Mouse (Mus musculus): Measurements from ENCODE around the gene Plekhb2. TPM values are rescaled to one million over a fixed set of nuclear protein-coding genes. Genes with fewer than 3 reads are reported as not detected.

Gene Plekhb2
- polyA plus RNA-seq, 1 experiment = 76.5 TPM

DNA sequence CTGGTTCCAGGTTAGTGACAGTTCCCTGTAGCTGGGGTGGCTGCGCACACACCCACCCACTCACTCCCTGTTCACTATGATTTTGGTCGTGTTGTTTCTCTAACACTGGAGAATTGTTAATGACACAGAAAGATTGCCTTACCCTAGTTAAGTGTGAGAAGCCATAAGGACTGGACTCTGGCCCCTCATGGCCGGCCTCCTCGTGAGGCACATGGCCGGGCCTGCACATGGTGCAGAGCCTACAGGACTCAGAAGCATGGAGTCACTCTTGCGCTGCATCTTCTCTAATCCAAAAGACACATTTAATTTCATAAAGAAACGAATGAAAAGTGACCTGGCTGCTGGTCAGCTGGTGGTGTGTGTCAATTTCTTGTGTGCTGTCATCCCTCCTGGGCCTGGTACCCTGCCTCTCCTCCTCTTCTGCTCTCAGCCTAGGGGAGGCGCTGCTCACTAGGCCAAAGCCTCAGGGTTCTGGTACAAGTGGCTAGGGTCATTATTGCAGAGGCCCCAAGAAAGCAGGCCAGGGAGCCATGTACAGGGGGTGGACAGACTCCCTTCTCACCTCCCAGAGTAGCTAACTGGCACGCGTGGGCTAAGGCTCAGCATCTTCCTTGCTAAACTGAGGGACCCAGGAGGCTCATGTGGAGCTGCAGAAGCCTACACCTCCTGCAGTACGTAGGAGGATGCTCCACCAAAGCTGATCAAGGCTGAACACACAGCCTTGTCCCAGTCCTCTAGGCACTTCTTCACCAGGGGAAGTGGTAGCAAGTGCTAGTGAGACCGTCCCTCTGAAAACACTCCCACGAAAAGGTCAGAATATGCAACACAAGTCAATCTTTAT, 37.1 kb upstream of the Plekhb2 start:
- TF ChIP-seq POLR2A (IDR thresholded peaks at IDR 0.05; ENCODE audit: low read depth, low read length) = no peak
- H3K4me3 ChIP-seq (ENCODE audit: insufficient read depth, low read length) = no peak overlapping the region
- no peak overlapping the region for H3K27ac ChIP-seq (ENCODE audit: insufficient read depth, low read length)
- H3K4me1 ChIP-seq (ENCODE audit: control insufficient read depth, insufficient read depth, low read length) = no peaks in the 10 kb centered on the region

DNA sequence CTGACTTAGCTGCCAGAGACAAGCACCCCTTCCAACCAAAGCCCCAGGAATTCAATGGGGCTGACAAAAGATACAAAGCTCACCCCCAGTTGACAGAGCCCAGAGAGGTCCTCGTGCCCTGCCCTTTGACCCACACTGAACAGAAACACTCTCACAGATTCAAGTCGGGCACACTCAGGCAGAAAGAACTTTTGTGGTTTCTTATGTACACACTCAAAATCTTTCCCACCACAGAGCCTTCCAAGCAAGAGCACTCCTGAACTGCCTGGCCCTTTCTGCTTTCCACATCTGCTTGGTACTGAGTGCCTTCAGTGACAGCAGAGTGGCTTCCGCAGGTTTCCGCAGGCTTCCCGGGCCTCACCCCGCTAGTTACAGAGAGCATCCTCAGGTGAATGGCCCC, 33.9 kb upstream of the Plekhb2 start:
- H3K4me1 ChIP-seq (ENCODE audit: control insufficient read depth, insufficient read depth, low read length) = no peaks in the 10 kb centered on the region
- TF ChIP-seq CTCF (IDR thresholded peaks at IDR 0.05; ENCODE audit: borderline replicate concordance, insufficient read depth, low read length) (no peak), POLR2A (IDR thresholded peaks at IDR 0.05; ENCODE audit: low read depth, low read length) (no peak)
- H3K27ac ChIP-seq (ENCODE audit: insufficient read depth, low read length) = no peak overlapping the region
- H3K4me3 ChIP-seq (ENCODE audit: insufficient read depth, low read length) = no peak overlapping the region

DNA sequence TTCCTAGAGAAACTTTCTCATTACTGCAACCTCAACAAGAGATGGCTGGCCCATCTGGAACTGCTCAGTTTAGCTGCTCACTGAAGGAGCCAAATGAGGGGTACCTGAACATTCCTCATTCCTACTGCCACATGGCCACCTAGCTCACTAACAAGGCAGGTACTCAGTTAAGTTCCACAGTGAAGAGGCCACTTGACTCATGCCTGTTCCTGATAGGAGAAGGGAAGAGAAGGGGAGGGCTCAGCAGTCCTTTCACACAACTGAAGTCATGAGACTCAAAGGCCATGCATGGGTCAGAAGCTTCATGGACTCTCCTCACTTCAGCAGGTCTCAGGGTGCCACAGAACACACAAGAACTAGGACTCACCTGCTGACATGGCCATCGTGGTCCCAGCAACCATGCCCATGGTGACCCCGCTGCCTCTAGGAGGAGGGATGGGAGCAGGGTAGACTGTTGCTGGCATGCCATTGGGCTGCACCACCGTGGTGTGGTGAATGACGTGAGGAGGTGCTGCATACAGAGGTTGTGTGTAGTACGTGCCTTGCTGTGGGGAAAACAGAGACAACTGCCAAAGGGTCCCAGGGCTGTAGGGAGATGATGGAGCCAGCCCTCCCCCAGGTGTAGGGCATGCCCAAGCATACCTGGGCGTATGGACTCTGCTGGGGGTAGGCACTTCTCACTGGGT, 30.4 kb upstream of the Plekhb2 start:
- TF ChIP-seq POLR2A (IDR thresholded peaks at IDR 0.05; ENCODE audit: low read depth, low read length) (no peak), CTCF (IDR thresholded peaks at IDR 0.05; ENCODE audit: borderline replicate concordance, insufficient read depth, low read length) (no peak)
- Histone ChIP-seq H3K4me3 (ENCODE audit: insufficient read depth, low read length) (no peak overlapping the region), H3K27ac (ENCODE audit: insufficient read depth, low read length) (no peak overlapping the region), H3K4me1 (ENCODE audit: control insufficient read depth, insufficient read depth, low read length) (peaks cover 4% of the 10 kb centered on the region; the same call in 1 of the 2 replicates)

DNA sequence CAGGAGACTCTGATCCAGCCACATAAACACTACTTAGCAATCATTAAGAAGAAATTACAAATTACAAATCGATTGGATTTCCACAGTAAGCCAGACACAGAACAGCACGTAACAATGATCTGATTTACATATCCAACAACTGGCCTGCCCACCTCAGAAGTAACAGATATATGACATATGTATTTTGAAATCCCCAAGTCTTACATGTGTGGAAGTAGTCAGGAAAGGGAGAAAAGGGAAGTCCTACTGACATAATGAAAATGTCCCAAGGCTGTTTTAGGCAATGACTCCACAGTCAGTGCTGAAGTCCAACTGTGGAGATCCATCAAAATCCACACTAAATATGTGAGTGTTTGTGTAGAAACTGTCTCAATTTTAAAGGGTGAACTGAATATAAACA, 28.4 kb upstream of the Plekhb2 start:
- H3K27ac ChIP-seq (ENCODE audit: insufficient read depth, low read length) = no peak overlapping the region
- H3K4me3 ChIP-seq (ENCODE audit: insufficient read depth, low read length) = no peak overlapping the region
- TF ChIP-seq POLR2A (IDR thresholded peaks at IDR 0.05; ENCODE audit: low read depth, low read length) (no peak), CTCF (IDR thresholded peaks at IDR 0.05; ENCODE audit: borderline replicate concordance, insufficient read depth, low read length) (no peak)
- peaks cover 8% of the 10 kb centered on the region for H3K4me1 ChIP-seq (ENCODE audit: control insufficient read depth, insufficient read depth, low read length)

DNA sequence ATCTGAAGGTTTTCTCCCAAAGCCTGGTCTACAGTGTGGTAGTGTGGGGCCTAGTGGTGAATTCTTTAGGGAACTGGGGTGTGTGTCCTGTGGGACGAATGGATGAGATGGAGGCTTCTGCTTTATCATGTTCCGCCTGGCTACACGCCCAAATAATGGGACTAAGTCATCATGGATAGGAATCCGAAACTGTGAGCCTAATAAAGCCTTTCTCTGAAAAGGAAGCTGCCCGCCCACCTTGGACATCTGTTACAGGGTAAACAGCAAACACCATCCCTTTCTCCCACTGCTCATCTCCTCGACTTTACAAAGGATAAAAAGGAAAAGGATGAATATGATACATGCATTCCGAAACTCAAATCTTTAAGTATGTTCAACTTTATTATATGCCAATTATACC, 27.8 kb upstream of the Plekhb2 start:
- no peak for TF ChIP-seq POLR2A (IDR thresholded peaks at IDR 0.05; ENCODE audit: low read depth, low read length)
- no peak overlapping the region for H3K27ac ChIP-seq (ENCODE audit: insufficient read depth, low read length)
- no peak overlapping the region for H3K4me3 ChIP-seq (ENCODE audit: insufficient read depth, low read length)
- H3K4me1 ChIP-seq (ENCODE audit: control insufficient read depth, insufficient read depth, low read length) = peaks cover 8% of the 10 kb centered on the region

DNA sequence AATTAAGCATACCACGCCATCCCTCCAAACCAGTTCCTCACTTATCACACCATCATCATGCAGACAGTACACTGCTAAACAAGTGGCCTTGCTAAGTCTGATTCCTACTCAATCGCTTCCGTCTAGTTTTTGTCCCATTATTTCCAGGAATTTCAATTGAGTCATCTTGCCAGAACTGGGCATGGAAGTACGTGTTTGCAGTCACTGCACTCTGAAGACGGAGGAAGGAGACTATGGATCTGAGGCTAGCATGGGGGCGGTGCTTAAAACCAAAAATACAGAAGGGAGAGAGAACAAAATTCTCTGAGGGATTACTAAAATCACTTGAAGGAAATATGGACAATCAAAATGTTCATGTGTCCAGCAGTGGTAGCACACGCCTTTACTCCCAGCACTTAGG, 27.0 kb upstream of the Plekhb2 start:
- Histone ChIP-seq H3K27ac (ENCODE audit: insufficient read depth, low read length) (no peak overlapping the region), H3K4me3 (ENCODE audit: insufficient read depth, low read length) (no peak overlapping the region), H3K4me1 (ENCODE audit: control insufficient read depth, insufficient read depth, low read length) (peaks cover 8% of the 10 kb centered on the region)
- TF ChIP-seq CTCF (IDR thresholded peaks at IDR 0.05; ENCODE audit: borderline replicate concordance, insufficient read depth, low read length) (no peak), POLR2A (IDR thresholded peaks at IDR 0.05; ENCODE audit: low read depth, low read length) (no peak)

DNA sequence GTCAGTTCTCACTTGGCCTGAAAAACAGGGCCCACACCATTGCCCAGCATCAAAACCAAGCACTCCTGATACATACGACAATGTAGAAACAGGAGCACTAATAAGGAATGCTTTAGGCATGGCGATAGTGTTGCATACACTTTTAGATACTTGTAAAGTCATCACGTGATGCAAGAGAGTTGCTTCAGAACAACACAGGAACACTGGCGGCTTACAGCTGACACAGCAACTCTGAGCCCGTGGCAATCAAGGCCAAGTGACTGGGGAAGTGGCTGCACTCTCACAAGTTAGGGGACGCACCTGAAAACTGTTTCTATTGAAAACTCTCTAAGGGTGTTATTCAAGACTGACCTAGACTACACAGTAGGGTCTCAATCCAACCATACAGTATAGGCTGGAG, 26.4 kb upstream of the Plekhb2 start:
- Histone ChIP-seq H3K27ac (ENCODE audit: insufficient read depth, low read length) (no peak overlapping the region), H3K4me3 (ENCODE audit: insufficient read depth, low read length) (no peak overlapping the region), H3K4me1 (ENCODE audit: control insufficient read depth, insufficient read depth, low read length) (peaks cover 8% of the 10 kb centered on the region)
- TF ChIP-seq POLR2A (IDR thresholded peaks at IDR 0.05; ENCODE audit: low read depth, low read length) (no peak), CTCF (IDR thresholded peaks at IDR 0.05; ENCODE audit: borderline replicate concordance, insufficient read depth, low read length) (no peak)

DNA sequence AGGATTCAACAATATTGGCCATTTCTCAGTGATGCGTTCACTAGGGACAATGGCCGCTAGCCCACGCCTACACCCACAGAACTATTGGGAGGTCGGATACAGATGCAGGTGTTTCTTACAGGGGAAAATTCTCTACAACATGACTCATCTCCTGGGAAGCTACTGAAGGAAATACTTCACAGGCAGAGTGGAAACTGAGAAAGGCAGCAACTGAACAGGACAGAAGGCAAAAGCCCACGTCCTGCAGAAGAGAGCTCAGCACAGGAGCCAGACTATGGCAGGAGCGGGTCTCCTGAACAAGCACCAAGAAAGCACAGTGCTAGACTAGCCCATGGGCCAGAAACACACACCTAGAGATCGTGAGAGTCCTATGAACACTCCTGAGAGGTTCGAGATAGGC, 25.6 kb upstream of the Plekhb2 start:
- H3K4me3 ChIP-seq (ENCODE audit: insufficient read depth, low read length) = no peak overlapping the region
- H3K27ac ChIP-seq (ENCODE audit: insufficient read depth, low read length) = no peak overlapping the region; the same call in 1 of the 2 replicates
- peaks cover 13% of the 10 kb centered on the region for H3K4me1 ChIP-seq (ENCODE audit: control insufficient read depth, insufficient read depth, low read length)
- no peak for TF ChIP-seq POLR2A (IDR thresholded peaks at IDR 0.05; ENCODE audit: low read depth, low read length)
- no peak for TF ChIP-seq CTCF (IDR thresholded peaks at IDR 0.05; ENCODE audit: borderline replicate concordance, insufficient read depth, low read length)

DNA sequence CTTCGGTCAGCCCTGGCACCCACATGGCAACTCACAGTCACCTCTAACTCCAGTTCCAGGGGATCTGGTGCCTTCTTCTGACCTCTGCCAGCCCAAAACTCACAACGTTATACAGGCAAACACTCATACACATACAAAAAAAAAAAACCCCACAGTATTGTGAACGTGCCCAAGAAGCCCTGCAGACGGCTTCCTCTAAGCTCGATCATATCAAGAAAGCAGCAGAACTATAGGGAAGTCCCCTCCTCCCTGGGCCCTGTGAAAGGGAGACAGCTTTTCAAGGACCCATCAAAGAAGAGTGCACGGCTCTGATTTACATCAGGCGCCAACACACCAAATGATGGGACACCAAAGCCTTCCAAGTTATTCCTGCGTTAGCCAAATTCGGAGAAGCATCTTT, 23.9 kb upstream of the Plekhb2 start:
- no peak for TF ChIP-seq CTCF (IDR thresholded peaks at IDR 0.05; ENCODE audit: borderline replicate concordance, insufficient read depth, low read length)
- no peak for TF ChIP-seq POLR2A (IDR thresholded peaks at IDR 0.05; ENCODE audit: low read depth, low read length)
- Histone ChIP-seq H3K27ac (ENCODE audit: insufficient read depth, low read length) (no peak overlapping the region), H3K4me1 (ENCODE audit: control insufficient read depth, insufficient read depth, low read length) (peaks cover 19% of the 10 kb centered on the region), H3K4me3 (ENCODE audit: insufficient read depth, low read length) (no peak overlapping the region)

DNA sequence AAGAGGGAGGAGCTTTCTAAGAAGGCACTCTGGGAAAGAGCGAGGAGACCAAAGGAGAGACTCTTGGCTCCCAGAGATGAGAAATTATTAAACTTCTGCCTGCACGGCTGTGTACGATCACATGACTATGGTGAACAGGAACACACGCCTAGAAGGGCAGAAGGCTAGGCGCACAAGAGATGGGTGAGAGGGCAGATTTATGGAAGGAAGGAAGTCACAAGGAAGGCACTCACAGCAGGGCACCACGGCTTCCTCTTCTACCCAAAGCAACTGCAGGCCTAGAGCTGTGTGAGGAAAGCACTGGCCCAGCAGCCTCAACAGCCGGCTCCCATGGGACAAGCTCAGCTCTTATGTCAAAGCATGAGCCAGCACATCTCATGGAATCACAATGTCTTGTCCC, 21.9 kb upstream of the Plekhb2 start:
- Histone ChIP-seq H3K4me1 (ENCODE audit: control insufficient read depth, insufficient read depth, low read length) (peaks cover 26% of the 10 kb centered on the region), H3K4me3 (ENCODE audit: insufficient read depth, low read length) (no peak overlapping the region), H3K27ac (ENCODE audit: insufficient read depth, low read length) (no peak overlapping the region)
- TF ChIP-seq POLR2A (IDR thresholded peaks at IDR 0.05; ENCODE audit: low read depth, low read length) (no peak), CTCF (IDR thresholded peaks at IDR 0.05; ENCODE audit: borderline replicate concordance, insufficient read depth, low read length) (no peak)
